1 mouse cellular context compared by ENCODE assay signal in the genomic region with DNA sequence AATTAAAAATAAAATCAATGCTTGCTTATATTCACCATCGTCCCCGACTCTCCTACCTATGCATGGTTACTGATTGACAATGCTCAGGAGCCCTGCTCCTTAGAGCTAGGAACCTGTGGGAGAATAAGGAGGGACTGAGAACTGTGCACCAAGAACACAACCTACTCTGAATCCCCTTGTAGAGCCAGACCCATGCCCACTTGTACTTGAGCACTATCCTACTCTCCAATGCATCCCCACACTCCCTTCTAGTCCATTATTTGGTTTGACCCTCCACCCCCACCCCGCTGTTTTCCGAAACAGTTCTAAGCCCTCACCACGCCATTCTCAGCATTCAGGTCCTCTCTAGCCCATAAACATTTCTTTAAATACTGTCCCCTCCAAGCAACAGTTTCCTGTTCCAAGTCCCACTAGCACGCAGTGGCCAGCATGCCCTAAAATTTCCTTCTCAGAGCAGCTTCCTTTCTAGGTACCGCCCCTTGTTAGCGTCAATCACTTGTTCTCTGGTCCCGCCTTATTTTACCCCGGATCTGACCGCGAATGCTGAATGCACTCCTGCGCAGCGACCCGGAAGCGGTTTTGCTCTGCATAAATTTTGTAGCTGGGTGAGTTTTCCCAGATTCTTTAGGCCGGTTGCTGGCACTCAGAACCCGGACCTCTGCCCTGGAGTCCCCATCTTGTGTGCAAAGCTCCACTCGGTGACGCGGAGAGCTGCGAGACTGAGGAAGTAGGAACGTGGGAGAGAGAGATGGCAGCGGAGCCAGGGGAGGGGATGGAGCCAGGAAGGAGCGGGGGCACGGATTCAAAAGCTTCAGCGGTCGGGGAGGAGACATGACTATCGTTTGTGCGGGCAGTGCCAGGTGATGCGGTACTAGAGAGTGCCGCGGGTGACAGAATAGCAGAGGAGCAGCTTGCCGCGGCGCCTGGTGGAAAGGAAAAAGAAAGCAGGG.
A peak's percentile ranks its signal among the peaks of the same experiment; 100 is the strongest.
TF ChIP-seq lines count a peak whose summit lies in the region.

TSS of gene Zfp160 (plus strand) at position 522 of the 950 bp plus-strand sequence.

TF ChIP-seq in CH12.LX, 34 proteins besides CTCF, POLR2A, EP300 and RAD21 (continued from another document):
- TF ChIP-seq MYC (IDR thresholded peaks at IDR 0.05; ENCODE audit: low read depth, low read length) (peak; percentile 62; the same call in 1 of the 2 replicates), SIN3A (IDR thresholded peaks at IDR 0.05; ENCODE audit: low read length) (peak; percentile 82), UBTF (IDR thresholded peaks at IDR 0.05; ENCODE audit: low read depth, low read length) (0 out of 2 replicates have a peak, but pooled peaks have one; percentile 48), NRF1 (IDR thresholded peaks at IDR 0.05; ENCODE audit: low read depth, low read length) (peak; percentile 79), USF2 (conservative IDR thresholded peaks at IDR 0.05; ENCODE audit: low read depth, low read length) (no peak), TCF12 (IDR thresholded peaks at IDR 0.05; ENCODE audit: low read depth, low read length) (peak; percentile 77), CHD1 (IDR thresholded peaks at IDR 0.05; ENCODE audit: low read depth, low read length) (no peak), MAX (IDR thresholded peaks at IDR 0.05; ENCODE audit: low read length) (0 out of 2 replicates have a peak, but pooled peaks have one; percentile 57), E2F4 (IDR thresholded peaks at IDR 0.05; ENCODE audit: insufficient replicate concordance, low read depth, low read length) (0 out of 2 replicates have a peak, but pooled peaks have one; percentile 71), ETS1 (conservative IDR thresholded peaks at IDR 0.05; ENCODE audit: low read depth, low read length) (no peak), ZNF384 (IDR thresholded peaks at IDR 0.05; ENCODE audit: low read depth, low read length) (no peak), HCFC1 (IDR thresholded peaks at IDR 0.05; ENCODE audit: low read depth, low read length) (peak; percentile 90), RCOR1 (conservative IDR thresholded peaks at IDR 0.05; ENCODE audit: low read depth, low read length) (no peak), SMC3 (IDR thresholded peaks at IDR 0.05; ENCODE audit: low read depth, low read length) (no peak), TBP (conservative IDR thresholded peaks at IDR 0.05; ENCODE audit: low read depth, low read length) (peak; percentile 79), JUN (IDR thresholded peaks at IDR 0.05; ENCODE audit: insufficient read depth, low read depth, low read length) (no peak), PAX5 (IDR thresholded peaks at IDR 0.05; ENCODE audit: low read length) (no peak), ELF1 (IDR thresholded peaks at IDR 0.05; ENCODE audit: low read depth, low read length) (peak; percentile 88), USF1 (IDR thresholded peaks at IDR 0.05; ENCODE audit: low read depth, low read length) (no peak), MAZ (IDR thresholded peaks at IDR 0.05; ENCODE audit: low read depth, low read length) (0 out of 2 replicates have a peak, but pooled peaks have one; percentile 39), IRF4 (IDR thresholded peaks at IDR 0.05; ENCODE audit: low read depth, low read length) (peak; percentile 48; the same call in 1 of the 2 replicates), POLR2AphosphoS2 (IDR thresholded peaks at IDR 0.05; ENCODE audit: low read depth, low read length) (peak; percentile 85), BHLHE40 (IDR thresholded peaks at IDR 0.05; ENCODE audit: low read depth, low read length) (no peak), MAFK (IDR thresholded peaks at IDR 0.05; ENCODE audit: insufficient replicate concordance, low read length) (peak; percentile 56; the same call in 1 of the 2 replicates)
